Mouse (Mus musculus): Measurements from ENCODE around the gene Cmtm4.
"Not testable (repeated sequence)": the region's sequence is repeated elsewhere in the genome, so short reads cannot be mapped to it uniquely, and the experiment has no call there.

Cmtm4 gene

GRCm38 (mm10) chr8:104334196-104334595 lies 61.4 kb downstream of the Cmtm4 start:
- DNase-seq = no peak

DNA sequence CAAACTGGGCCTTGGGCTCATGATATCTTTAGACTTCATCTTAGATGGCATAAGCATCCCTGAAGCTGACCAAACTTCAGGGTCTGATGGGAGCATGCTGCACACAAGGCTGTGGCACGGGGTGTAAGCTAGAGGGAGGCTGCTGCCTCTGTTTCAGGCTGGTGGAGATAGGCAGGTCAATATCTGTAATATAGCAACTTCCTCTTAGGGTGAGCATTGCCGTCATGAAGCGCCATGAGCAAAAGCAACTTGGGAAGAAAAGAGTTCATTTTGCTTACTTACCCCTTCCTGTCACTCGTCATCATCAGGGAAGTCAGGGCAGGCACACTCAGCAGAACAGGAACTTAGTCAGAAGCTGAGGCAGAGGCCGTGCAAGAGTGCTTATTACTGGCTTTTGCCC lies 61.8 kb downstream of the Cmtm4 start:
- DNase-seq = no peak

DNA sequence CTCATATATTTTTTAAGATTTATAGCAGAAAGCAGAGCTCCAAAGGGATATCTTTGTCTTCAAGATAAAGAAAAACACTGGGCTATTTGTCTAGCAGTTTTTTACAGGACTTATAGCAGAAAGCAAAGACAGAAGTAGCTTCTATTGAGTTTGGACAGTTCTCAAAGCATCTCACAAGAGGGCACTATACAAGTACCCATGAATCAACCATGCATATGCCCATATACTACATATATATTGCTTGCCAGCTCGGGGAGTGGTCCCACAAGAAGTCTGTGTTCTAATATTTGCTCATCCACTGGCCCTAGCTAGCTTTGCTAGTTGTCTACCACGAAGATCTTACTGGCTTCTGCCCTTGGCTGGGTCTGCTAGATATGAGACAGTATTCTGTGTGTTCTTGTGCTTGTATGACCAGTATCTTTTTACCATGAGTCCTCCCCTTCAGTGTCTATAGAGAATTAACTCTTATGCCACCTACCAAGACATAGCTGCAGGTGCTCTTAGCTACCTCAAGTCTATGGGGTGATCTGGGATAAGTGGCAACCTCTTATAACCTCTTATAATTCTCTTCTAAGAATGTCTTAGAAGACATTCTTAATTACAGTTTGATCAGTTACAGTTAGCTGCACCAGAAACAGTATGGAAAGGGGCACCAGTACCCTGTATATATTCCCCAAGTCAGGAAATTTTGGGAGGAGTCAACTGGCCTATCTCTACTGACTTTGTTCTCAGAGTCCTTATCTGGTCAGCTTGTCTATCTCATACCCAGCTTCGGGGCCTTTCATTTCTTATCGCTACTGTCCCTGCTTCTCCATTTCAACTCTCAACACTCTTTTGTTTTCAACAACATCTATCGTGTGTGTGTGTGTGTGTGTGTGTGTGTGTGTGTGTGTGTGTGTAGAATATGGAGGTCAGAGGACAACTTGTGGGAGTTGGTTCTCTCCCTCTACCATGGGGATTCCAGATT lies 62.7 kb downstream of the Cmtm4 start:
- no peak for DNase-seq

DNA sequence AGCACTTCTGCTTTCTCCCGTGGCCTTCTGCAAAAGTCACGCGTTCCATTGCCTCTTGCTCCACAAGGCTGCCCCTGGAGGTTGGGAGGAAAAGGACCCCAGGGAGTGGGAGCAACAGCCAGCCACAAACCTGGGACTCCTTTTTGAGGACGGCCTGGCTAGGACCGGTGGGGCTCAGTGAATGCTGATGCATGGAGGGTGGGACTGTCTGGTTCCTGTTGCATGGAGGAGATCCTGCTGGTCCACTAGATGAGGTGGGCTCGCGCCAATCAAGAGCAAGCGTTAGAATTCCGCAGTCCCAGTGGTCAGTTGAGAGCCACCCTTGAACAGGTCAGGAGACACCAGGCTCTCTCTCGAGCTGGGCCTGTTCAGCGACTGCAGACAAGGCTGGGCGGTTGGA lies 73.7 kb downstream of the Cmtm4 start, which contains the start of gene Cmtm2b:
Cmtm2b (plus strand) TSS at position 301 of the 400 bp plus-strand sequence.
- not testable (repeated sequence) for DNase-seq

DNA sequence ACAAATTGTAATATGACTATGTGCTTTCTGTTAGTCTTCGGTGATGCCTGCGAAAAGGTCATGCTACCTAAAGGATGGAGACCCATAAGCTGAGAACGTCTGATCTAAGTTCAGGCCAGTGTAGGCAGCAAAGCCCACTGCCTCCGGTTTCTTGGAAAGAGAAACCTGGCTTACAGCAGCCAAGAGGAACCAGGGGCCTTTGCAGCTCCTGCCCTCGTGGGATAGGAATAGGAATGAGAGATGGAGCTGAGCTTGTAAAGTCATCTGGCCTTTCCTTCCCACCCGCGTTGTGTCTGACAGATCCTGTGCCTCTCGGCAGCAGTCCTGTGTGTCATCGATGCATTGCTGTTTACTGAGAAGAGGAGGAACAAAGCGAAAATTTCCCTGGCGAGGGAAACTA lies 74.3 kb downstream of the Cmtm4 start, which contains the start of gene Gm11020:
Gm11020 (plus strand) TSS at position 301 of the 400 bp plus-strand sequence.
- not testable (repeated sequence) for DNase-seq

DNA sequence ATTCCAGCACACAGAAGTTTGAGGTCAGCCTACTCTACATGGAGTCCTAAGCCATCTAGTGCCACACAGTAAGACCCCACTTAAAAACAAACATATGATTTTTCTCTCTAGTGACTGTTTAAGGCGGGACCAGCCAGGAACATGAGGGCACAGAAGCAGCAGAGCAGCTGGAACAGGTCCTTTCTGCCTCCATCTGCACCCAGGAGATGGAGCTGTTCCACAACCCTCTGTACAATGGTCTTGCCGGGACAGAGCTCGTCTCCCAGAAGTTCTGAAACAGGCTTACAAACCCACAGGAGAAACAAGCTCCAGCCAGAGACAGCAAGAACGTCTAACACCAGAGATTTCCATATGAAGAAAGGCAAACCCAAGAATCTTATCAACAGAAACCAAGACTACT lies 82.3 kb downstream of the Cmtm4 start:
- DNase-seq = no peak

GRCm38 (mm10) chr8:104312023-104312422 lies 83.6 kb downstream of the Cmtm4 start:
- not testable (repeated sequence) for DNase-seq

GRCm38 (mm10) chr8:104309441-104310155 lies 86.0 kb downstream of the Cmtm4 start, which contains the start of the genes Gm45711 and Cmtm1:
Gm45711 (minus strand) TSS chr8:104310081.
Cmtm1 (minus strand) TSS chr8:104310145.
- DNase-seq = not testable (repeated sequence)

DNA sequence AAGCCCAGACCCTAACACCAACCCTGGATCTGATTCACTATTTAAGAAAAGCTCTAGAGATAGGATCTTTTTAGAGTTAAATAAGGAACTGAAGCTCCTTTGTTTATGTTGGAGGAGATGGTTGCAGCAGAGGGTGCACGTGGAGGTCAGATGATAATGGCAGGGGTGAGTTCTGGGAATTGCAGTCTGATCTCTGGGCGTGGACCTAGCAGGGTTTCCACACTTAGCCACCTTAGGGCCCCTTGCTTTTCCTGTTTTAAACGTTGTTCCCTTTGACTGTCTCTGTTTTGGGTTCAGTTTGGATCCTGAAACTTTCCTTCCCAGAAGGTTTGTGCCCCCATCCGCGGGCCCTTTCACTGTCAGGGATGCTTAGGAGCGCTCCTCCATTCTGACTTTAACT lies 87.3 kb downstream of the Cmtm4 start:
- DNase-seq = not testable (repeated sequence)

- DNase-seq = no peak
Observed at GRCm38 (mm10) chr8:104304962-104305361, 90.6 kb downstream of the Cmtm4 start.

DNA sequence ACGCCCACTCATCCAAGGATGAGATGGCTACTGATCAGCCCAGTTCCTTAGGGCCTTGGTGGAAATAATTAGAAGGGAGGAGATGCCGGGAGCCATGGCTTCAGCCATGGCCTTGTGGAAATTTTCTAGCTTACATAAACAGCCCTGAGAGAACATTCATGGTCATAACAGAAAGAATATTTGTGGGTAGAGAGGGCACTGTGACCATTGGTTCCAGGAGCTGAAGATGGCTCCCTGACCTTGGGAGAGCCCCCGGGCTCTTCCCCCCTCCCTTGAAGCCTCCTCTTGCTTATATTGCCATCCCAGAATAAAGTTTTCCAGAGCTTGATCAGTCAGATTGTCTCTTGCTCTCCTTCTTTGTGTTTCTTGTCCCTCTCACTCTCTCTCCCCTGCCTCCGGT lies 93.1 kb downstream of the Cmtm4 start:
- not testable (repeated sequence) for DNase-seq

DNA sequence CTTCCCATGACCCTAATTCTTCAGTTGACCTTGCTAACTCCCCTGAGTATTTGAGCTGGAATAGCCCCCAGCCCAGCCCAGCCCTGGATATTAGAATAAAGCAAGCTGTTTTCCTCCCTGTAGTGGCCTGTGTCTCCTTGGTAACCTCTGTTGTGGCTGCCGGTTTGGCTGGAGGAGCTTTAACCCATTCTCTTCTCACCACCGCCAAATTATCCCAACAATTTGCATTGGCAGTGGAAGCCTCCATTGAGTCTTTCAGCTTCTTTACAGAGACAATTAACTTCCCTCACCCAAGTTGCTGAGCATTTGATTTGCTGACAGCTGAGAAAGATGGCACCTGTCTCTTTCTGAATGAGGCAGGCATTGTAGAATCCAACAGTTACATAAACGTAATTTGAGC lies 94.0 kb downstream of the Cmtm4 start:
- not testable (repeated sequence) for DNase-seq
